Mouse (Mus musculus): ENCODE measurements around the gene Ccdc134.

- TF ChIP-seq CTCF (IDR thresholded peaks at IDR 0.05; ENCODE audit: low read depth, low read length) (no peak), POLR2A (IDR thresholded peaks at IDR 0.05; ENCODE audit: borderline replicate concordance, low read depth, low read length) (no peak)
Measured at GRCm38 (mm10) chr15:82140355-82140754, 12.6 kb downstream of the Ccdc134 start.

All from bone marrow macrophage, adult 2 months (primary cell).